Mouse (Mus musculus) gonadal fat pad, adult 2 months (tissue): Measurements from ENCODE around the gene Exoc7. TPM values are rescaled to one million over a fixed set of nuclear protein-coding genes. Genes with fewer than 3 reads are reported as not detected.
"Not testable (repeated sequence)": the region's sequence is repeated elsewhere in the genome, so short reads cannot be mapped to it uniquely, and the experiment has no call there.

ENCODE experiments used
- DNase-seq: peaks from one replicate; pipeline ENCODE4 v3.0.0-alpha.2; 2012; ENCODE audit warnings: low read depth
- polyA plus RNA-seq: library from polyadenylated mRNA; depleted of rRNA; stranded (reverse); fragments of >200 nt; gene quantifications from 2 replicates; pipeline ENCODE4 v1.2.3, GENCODE M21; 2012

The Exoc7 gene
- polyA plus RNA-seq, 1 experiment, result 41.6 TPM

DNA sequence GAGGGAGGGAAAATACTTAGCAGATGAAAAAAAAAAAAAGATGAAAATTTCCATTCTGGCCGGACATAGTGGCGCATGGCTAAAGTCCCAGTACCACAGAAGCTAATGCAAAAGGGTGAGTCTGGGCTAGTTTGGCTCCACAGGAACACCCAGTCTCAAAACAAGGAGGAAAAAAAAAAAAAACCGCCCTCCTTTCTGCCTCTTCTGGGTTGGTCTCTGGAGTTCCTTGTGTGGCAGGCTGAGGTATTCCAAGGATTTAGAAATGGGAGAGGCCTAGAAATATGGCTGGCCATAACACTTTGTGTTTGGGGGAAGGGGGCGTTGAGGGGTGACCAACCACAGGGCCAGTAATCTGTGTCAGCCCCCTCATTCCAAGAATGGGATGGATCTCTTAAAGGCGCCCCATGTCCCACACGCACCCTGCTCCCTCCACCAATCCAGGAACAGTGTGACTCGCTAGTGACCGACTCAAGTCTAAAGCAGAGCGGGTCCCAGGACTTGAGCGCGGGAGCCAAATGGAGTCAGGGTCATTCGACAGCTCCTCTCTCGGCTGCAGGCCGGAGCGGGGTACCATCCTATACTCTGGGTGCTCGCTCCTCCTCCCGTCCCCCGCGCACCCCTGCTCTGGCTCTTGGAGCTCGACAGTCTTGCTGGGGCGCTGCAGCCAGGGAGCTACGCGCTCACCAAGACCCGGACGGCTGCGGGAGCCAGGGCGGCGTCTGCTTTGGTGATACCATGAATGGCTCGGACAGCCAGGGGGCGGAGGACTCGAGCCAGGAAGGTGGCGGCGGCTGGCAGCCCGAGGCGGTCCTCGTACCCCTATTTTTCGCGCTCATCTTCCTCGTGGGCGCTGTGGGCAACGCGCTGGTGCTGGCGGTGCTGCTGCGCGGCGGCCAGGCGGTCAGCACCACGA lies 26.0 kb downstream of the Exoc7 start, which contains the start of gene Galr2:
TSS of gene Galr2 (plus strand) at position 189 of the 913 bp plus-strand sequence.
- DNase-seq, result no peak

DNA sequence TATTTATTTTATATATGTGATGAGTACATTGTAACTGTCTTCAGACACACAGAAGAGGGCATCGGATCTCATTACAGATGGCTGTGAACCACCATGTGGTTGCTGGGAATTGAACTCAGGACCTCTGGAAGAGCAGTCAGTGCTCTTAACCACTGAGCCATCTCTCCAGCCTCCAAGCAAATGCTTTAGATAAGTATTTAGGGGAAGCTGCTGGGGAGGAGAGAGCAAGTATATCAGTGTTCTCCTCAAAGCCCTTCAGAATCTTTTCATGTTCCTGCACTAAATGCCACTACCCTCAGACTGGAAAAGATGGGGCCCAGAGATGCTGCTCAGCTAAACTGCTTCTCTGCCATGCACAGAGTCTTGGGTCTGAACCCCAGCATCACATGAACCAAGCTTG lies 29.8 kb downstream of the Exoc7 start:
- DNase-seq, result not testable (repeated sequence)

DNA sequence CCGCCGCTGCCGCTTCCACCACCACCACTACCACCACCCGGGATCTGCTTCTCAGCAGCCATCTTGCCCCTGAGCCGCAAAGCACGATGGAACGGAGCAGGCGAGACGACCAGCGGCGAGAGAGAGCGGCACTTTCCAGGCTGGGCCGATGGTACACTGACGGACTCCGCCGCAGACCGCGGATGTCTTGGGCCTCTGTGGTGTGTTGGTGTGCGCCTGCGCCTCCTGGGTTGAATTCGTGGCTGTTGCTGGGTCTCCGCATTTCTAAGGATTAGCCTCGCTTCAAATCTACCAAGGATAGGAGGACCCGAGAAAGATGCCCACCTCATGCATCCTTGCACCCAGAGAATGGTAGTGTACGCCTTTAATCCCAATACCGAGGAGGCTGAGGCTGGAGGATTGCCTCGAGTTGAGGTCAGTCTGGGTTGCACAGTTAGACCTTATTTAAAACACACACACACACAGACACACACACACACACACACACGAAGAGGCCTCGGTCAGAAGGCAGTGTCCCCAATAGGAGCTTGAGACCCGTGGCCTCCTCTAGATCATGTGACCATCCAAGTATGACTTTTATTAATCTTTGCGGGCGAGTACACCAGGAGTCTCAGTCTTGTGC lies 32.9 kb downstream of the Exoc7 start, which contains the start of gene Srp68:
TSS of gene Srp68 (minus strand) at position 173 of the 622 bp plus-strand sequence.
- DNase-seq, result peak; percentile 49

DNA sequence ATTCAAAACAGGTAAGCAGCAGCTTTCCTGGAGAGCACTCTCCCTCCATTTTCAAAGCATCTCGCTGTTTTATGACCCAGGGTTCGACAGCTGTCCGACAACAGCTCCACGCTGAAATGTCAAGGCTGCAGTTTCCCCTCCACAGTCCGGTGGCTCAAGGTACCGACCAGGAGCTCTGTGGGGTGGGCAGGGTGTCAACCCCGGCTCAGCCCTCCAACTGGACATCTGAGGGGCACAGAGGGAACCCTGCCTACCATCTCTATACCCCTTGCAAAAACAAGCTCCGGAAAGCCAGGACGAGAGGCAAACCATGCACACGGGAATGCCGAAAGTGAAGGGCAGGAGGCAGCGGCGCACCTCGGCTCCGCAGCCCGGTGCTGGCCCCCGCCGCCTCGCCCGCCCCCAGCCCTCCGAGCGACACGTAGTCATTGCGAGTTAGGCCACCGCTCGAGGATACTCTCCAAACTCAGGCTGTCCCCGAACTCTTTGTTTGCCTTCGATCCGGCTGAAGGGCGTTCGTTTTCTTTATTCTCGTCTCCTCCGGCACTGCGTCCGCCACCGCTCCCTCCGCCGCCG lies 33.5 kb downstream of the Exoc7 start:
- DNase-seq, result no peak

DNA sequence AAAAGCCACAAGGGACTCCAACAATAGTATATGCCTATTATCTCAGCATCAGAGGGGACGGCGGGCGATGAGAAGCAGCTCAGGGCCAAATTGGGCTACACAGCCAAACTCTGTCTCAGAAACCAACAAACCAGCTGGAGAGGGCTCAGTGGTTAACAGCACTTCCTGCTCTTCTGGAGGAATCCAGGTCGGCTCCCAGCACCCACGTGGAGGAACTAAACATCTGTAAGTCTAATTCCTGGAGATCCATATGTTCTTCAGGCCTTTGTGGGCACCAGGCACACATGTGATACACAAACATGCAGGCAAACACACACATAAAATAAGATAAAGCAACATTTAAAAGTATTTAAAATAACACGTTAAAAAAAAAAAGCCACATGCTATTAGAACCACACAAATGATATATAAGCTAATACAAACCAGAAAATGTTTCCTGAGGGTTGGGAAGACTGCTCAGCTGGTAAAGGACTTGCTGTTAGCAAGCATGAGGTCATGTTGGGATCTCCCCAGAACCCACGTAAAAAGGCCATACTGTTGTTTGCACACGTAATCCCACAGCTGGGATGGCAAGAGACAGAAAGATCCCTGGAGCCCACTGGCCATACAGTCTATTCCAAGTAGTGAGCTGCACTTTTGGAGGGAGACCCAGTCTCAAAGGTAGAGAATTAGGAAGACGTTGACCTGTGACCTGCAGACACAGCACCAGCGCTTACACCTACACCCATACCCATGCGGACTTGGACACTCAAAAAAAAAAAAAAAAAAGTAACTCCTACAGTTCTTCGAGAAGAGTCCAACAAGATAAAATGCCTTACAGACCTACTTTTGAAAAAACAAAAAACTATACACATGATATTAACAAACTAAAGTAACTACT lies 34.2 kb downstream of the Exoc7 start:
- no peak for DNase-seq

DNA sequence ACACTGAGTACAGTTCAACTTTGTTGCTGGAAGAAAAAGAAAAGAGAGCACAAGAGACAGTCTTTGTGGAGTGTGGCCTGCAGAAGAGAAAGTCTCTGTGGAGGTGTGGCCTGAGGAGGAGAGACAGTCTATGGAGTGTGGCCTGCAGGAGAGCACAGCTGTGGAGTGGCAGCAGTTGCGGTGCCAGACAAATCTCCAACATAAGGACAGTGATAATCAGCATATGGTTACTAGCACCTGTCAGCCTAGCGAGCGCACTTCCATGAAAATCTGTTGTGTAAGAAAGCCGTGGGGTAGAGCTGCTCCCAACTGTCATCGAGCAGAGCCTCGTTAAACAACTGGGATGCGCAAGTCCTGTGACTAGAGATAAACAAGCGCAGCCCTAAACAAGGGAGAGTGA lies 37.5 kb downstream of the Exoc7 start:
- DNase-seq, result no peak

DNA sequence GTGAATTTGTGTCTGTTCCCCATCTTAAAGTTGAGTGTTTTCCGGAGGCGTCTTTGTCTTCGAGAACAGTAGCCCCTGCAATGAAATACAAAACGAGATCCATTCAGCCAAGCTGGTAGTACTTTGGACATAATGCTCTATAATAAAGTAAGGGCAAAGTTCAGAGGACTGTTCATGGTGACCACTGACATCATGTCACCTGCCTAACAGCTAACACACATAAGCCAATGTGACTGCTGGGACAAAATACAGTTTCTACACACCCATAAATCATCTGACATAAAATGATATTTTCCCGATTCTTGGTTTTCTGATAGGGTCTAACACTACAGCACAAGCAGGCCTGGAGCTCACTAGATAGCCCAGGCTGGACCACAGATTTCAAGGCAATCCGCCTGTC lies 38.7 kb downstream of the Exoc7 start:
- no peak for DNase-seq

DNA sequence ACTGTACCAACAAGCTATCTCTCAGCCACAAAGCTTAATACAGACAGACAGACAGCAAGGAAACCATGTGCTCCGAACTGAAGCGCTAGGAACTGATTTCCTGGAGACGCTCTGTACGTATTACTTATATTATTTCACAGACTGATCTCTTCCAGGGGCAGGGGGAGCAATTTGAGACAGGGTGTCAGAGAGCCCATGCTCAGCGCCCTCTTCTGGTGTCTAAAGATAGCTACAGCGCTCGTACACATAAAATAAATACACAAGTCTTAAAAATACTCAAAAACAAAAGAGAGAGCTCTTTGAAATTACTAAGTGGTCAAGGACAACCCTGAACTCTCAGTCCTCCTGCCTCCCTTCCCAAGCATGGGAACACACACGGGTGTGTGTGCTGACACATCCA lies 39.4 kb downstream of the Exoc7 start:
- DNase-seq, result no peak

DNA sequence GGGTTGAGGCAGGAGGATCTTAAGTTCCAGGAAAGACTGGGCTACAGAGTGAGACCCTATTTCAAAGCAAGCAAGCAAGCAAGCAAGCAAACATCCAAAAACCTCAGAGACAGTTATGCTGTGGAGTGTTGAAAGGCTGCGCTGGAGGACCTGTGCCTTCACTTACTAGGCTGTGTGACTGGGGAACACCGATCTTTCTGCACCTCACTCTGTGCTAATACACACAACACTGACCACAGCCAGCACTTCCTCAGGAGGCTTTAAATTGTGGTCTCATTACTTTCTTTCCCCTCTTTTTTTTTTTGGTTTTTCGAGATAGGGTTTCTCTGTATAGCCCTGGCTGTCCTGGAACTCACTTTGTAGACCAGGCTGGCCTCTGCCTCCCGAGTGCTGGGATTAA lies 41.2 kb downstream of the Exoc7 start:
- DNase-seq, result no peak

DNA sequence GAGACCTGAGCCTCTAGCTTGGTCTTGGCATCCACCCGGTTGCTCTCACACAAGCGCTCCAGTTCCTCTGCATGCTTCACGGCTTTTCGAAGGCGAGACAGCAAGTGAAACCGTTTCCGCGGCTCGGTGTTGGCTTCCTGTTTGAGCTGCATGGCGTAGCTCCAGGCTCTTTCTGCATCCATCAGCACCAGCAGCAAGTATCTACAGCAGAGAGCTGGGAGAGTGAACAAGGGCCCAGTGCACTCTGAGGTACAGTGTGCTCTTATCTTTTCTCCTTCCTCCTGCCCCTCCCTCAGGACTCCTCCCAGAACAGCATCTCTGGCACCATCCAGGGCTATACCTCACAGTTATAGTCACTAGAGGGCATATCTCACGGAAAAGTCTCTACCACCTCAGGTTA lies 41.7 kb downstream of the Exoc7 start:
- DNase-seq, result no peak

DNA sequence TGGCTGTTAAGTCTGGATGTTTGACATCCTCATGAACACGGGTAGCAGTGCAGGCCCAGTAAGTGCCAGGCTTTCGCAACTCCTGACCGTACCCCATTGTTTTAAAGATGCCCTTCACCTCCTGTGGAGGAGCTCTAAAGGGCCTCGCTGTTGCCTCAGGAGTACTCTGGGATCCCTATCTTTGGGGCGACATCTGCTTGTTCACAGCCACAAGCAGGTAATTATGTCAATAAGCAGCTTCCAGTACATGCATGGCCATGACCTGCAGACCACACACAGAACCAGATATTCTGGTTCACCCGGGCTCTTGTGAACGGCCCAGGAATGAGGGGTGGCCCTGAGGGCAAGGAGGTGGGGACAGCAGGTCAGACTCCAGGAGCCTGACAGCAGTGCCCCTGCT lies 46.8 kb downstream of the Exoc7 start:
- DNase-seq, result peak; percentile 66

DNA sequence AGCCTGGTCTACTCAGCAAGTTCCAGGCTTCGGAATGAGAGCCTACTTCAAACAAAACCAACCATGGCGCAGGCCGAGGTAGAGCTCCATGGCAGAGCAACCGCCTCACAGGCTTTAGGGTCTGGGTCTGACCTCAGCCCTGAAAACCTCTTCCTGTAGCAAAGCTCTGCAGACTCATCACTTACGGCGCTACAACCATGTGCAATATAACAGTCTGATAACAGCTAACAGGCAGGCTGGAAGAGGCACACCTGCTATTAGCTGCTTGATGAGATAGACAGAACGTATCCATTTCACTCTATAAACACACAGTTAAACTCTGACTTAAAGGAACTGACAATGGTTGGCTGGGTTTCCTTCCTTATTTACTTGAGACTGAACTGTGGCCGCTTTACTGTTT lies 47.6 kb downstream of the Exoc7 start:
- no peak for DNase-seq

DNA sequence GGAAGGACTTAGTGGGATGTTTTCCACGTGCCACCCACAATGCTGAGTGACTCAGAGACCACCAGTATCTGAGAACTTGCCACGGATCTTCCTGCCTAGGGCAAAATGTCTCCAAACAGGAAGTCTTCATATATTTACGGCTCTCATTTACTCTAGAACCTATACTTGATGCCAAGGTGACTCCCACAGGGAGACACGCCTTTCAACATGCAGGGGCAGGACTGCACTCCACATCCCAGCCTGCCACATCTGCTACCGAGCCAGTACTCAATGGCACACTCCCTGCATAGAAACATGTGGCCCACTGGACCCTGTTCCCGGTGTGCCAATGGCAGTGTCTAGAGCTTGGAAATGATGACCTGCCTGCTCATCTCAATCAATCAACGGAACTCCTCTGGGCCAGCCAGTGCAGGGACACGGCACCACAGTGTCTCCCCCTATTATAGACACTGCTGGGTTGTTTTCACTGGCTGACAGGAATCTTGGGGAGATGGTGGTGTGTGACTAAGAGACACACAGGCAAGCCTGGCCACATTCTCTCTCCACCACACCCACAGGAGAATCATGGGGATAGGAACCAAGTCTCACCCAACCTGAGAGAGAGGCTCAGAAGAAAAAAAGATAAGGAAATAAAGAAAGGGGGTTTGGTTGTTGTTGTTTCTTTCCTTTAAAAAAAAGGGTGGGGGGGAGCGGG lies 50.9 kb downstream of the Exoc7 start:
- no peak for DNase-seq

DNA sequence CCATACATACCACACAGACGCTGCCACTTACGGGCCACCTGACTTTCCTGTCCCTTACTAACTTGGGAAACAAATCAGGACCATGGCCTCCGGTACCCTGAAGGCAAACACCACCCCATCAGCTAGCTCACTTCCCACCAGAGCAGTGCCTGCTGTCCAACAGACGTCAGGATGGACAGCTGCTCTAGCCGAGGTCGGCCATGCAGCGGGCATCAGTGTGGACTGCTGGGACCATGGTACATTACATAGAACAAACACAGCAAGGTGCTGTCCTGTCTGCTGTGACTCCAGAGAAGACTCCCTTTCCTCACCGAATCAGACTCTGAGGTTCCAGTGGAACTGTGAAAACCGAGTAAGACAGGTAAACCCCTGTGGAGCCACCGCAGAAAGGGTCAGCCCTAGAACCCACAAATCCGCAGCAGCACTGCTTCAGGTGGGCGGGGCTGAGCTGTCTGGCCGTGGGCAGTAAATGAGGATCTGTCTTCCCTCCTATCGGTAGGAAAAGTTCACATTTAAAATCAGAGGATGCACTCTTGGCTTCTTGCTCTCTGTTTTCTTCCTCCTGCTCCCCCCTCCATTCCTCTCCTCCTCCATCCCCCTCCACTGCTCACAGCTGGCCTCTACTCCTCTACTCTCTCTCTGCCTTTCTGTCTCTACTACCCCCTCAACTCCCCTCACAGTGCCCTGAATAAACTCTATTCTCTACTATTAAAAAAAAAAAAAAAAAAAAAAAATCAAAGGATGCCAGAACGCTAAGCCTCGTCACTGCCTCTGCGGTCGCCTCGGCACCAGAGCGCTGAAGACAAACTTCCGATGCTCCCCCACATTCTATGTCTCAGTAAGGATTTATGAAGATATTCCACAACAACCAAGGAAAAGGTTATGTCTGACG lies 51.7 kb downstream of the Exoc7 start:
- DNase-seq, result no peak

DNA sequence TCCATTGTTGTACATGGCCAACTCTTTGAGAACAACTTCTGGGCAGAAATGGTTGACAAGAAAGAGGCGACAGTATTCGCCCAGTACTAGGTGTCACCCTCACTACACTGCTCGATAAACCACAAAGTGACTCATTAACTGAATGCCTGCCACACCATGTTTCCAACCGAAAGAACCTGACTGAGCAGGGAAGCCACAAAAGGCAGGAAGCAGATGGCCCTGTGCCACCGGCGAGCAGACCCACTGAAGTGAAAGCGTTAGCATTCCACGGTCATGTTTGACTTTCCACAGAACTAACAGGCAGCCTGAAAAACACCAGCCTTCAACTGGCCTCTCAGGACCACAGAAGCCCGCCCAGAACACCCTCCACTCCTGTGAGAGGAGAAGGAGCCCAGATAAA lies 52.4 kb downstream of the Exoc7 start:
- DNase-seq, result no peak

DNA sequence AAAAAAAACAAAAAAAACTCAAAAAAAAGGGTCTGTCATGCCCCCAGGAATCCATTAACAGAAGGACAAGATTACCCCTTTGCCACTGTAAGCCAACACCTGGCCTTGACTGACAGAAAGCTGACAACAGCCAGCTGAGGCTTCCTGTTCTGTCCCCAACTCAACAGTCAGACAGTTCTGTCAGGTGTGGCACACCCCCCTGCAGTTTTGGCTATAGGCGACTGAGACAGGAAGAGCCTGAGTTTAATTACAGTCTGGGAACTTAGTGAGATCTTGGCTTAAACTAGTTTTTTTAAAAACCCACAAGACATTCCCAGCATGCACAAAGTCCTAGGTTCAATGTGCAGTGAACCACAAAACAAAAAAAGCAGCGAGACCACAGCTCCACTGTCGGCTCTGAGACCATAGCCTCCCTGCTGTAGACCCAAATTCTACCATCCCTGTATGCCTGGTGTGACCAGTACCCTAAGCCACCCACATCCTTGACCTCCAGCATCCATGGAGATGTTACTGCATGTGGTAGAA lies 53.9 kb downstream of the Exoc7 start:
- DNase-seq, result no peak

DNA sequence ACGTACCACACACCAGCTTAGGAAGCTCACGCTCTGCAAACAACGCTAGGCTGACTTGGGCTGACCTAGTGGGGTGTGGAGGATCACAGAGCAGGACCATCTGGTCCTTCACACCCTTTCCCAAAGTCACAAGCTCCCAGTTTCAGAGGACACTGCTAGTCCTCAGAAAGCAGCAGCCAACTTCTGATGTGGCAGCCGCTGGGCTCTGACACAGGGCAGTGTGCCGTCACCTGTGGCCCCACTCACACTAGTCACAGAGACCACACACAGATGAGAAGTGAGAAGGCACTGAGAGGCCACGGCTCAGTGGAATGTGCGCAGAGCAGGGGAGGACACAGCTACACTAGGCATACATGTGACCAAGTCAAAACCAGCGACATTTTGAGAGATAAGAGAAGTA lies 56.1 kb downstream of the Exoc7 start:
- DNase-seq, result no peak

DNA sequence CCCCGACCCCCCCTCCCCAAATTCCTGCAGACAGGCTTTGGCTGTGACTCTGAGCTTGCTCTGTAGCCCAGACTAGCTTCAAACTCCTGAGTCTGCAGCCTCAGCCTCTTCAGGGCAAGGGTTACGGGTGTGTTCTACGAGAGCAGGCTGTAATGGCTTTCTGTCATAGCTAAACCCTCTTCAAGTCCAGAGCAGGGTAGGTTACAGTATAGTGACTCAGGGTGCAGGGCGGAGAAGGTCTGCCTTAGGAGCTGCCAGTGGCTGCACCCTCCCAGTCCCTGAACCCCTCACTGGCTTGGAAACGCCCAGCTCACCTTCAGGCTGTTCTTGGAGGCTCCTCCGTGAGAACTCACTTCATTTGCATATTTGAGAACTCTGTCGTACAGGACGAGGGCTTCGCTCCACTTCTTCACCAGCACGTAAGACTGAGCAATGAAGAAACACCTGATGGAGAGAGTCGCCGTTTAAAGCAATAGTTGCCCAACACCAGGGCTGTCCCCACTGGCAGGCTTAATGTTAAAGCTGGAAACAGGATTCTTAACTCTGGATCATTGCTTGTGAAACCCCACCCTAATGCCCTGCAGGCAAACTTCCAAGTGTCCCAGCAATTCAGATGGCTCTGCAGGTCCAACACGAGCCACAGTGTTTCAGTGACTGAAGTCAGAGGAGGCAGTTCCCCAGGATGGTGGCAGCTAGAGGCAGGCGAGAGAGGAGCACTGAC lies 59.4 kb downstream of the Exoc7 start:
- DNase-seq, result peak; percentile 65

DNA sequence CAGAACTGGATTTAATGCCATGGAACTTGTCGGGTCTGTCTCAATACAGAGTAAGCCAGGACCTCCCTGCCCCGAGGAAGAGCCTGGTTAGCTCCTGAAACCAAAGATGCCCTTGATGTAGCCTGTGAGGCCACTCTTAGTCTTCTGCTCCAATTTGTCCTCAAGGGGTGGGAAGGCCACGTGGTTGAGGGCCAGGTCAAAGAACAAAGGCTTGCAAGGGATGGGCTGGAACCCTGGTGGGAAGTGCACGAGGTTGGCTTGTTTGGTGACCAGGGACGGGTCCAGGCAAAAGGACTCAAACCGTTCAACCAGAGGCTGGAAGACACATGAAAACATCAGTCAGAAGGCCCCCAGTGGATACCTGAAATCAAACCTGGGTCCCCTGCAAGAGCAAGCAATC lies 61.4 kb downstream of the Exoc7 start:
- no peak for DNase-seq
